20 mouse cellular contexts compared by ENCODE assay signal in the genomic region with DNA sequence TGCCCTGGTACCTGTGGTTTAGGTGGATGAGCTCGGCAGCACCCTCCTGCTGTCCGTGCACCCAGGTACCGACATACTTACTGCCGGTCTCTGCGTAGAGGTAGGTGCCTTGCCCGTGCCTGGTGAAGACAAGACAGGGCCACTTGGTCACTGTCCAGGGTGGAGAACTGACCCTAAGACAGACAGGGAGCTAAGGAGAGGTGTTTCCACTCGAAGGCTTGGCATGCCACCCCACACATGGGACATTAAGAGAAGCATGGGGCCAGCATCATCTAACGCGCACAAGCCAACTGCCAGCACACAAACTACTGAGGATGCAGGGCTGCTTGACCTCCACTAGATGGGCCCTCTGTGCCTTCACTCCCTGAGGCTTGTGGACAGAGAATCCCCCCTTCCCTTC. TPM values are rescaled to one million over a fixed set of nuclear protein-coding genes. Genes with fewer than 3 reads are reported as not detected.
"Had no signal": no experiment of that assay in that cellular context is flagged by ENCODE, and none has a peak within 500 bp of the region (broad histone marks: within the 10 kb centered on the region; RNA-seq: fewer than 3 reads in every experiment).

No protein-coding gene starts in this region.

- H3K4me1 ChIP-seq: lung, embryonic 15.5 days; neural tube, embryonic 12.5 days; neural tube, embryonic 15.5 days had no signal

- H3K4me3 ChIP-seq: kidney, embryonic 15.5 days; left cerebral cortex, adult 2 months; lung, embryonic 15.5 days; neural tube, embryonic 12.5 days; neural tube, embryonic 15.5 days had no signal

- DNase-seq: kidney, adult 8-10 months; kidney, postnatal 10 days; kidney, postnatal 36 days; layer of hippocampus, postnatal 36 days; lung, adult 18-20 months; lung, postnatal 14 days; midbrain, embryonic 14.5 days; right cerebral cortex, adult 18-20 months; right cerebral cortex, postnatal 14 days; right cerebral cortex, postnatal 4 days had no signal

- H3K9me3 ChIP-seq: kidney, embryonic 15.5 days; lung, embryonic 15.5 days; neural tube, embryonic 12.5 days; neural tube, embryonic 15.5 days had no signal

- H3K9ac ChIP-seq: kidney, embryonic 15.5 days; liver, embryonic 14.5 days; lung, embryonic 15.5 days; neural tube, embryonic 12.5 days; neural tube, embryonic 15.5 days had no signal

- H3K27ac ChIP-seq: kidney, embryonic 15.5 days; left cerebral cortex, adult 2 months; liver, embryonic 14.5 days; lung, embryonic 15.5 days; neural tube, embryonic 12.5 days; neural tube, embryonic 15.5 days had no signal

- H3K4me2 ChIP-seq: kidney, embryonic 15.5 days; lung, embryonic 15.5 days; midbrain, embryonic 11.5 days; neural tube, embryonic 12.5 days; neural tube, embryonic 15.5 days had no signal

- H3K27me3 ChIP-seq: kidney, embryonic 15.5 days; lung, embryonic 15.5 days; neural tube, embryonic 12.5 days; neural tube, embryonic 15.5 days had no signal

- H3K36me3 ChIP-seq: kidney, embryonic 15.5 days; lung, embryonic 15.5 days; neural tube, embryonic 12.5 days; neural tube, embryonic 15.5 days had no signal

RNA-seq across cellular contexts. Expression of gene Rsph1, which starts 11.4 kb away (rescaled TPM):
- total RNA-seq: liver, adult 2 months had no signal
- polyA plus RNA-seq: liver, adult 2 months had no signal

RNA-seq across cellular contexts. Expression of gene Ubash3a, which starts 58.2 kb away (rescaled TPM):
- total RNA-seq: left cerebral cortex, adult 2 months; left cerebral cortex, postnatal 10 days; left cerebral cortex, postnatal 36 days had no signal
- polyA plus RNA-seq: midbrain, embryonic 11.5 days; midbrain, embryonic 14.5 days; neural tube, embryonic 15.5 days had no signal
